Mouse (Mus musculus): Measurements from ENCODE around the gene Mfn1. TPM values are rescaled to one million over a fixed set of nuclear protein-coding genes. Genes with fewer than 3 reads are reported as not detected.

Gene Mfn1
- total and polyA plus RNA-seq, 3 experiments = 16.6 to 27.4 (median 25.6) TPM

DNA sequence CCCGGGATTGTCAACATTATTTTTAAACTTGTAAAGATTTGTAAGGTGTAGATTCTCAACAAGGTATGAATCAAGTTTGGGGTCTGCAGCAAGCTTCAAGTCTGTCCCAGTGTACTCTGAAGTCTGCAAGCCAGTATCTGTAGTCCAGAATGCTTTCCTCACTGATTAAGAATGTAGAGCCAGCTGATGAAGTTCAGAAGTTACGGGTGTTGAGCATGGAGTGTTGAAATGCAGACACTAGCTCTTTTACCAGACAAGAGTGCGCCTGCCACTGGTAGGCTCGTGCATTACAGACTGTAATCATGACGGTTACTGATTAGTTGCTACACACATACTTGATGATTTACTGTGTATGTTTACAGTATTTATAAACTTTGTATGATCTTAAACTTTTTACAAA, 49.5 kb downstream of the Mfn1 start:
- H3K9me3 ChIP-seq (replicated peaks; ENCODE audit: low read length) = no peaks in the 10 kb centered on the region
- in situ Hi-C loops (cut with MboI; ENCODE audit: low pct_ligation_motif_present, low pct_unique_long_range_greater_than_20kb, low sequenced_read_pairs) (no loop called here), dilution Hi-C loops (cut with MboI; ENCODE audit: extremely low pct_ligation_motif_present, extremely low pct_unique_long_range_greater_than_20kb, low sequenced_read_pairs) (no loop called here)
- no peaks in the 10 kb centered on the region for H3K79me2 ChIP-seq (replicated peaks; ENCODE audit: control insufficient read depth, extremely low read depth, insufficient read depth, poor library complexity, severe bottlenecking)
- DNase-seq (ENCODE audit: extremely low read depth) = no peak
- no peaks in the 10 kb centered on the region for H3K27me3 ChIP-seq (replicated peaks)
- H3K4me2 ChIP-seq (ENCODE audit: insufficient read depth, low read depth, poor library complexity, severe bottlenecking) = no peak overlapping the region
- no peak overlapping the region for H3K9ac ChIP-seq (ENCODE audit: insufficient read depth, low read depth)
- H3K36me3 ChIP-seq (replicated peaks in 1 of 2; ENCODE audit: control insufficient read depth in 1 of 2, insufficient read depth in 1 of 2, low read length in 1 of 2) = peaks cover 24 to 67% of the 10 kb centered on the region in 2 experiments
- H3K4me1 ChIP-seq (ENCODE audit: control insufficient read depth in 1 of 2, insufficient read depth in 2 of 2) = peaks cover 0 to 12% of the 10 kb centered on the region in 2 experiments; a peak in 1 of 4 replicates
- no peak overlapping the region for H3K4me3 ChIP-seq (replicated peaks in 1 of 3; ENCODE audit: low read depth in 2 of 3, low read length in 2 of 3, poor library complexity in 1 of 3)
- H3K27ac ChIP-seq (ENCODE audit: insufficient read depth, low read depth) = no peak overlapping the region
- no peak for TF ChIP-seq TCF12 (IDR thresholded peaks at IDR 0.05; ENCODE audit: low read depth, low read length)
- no peak for TF ChIP-seq MXI1 (IDR thresholded peaks at IDR 0.05; ENCODE audit: low read depth, low read length)
- TF ChIP-seq ZMIZ1 (IDR thresholded peaks at IDR 0.05; ENCODE audit: low read depth, low read length) = no peak
- TF ChIP-seq JUN (IDR thresholded peaks at IDR 0.05; ENCODE audit: insufficient read depth, low read depth, low read length) = no peak
- TF ChIP-seq SMC3 (IDR thresholded peaks at IDR 0.05; ENCODE audit: low read depth, low read length) = no peak
- no peak for TF ChIP-seq ZNF384 (IDR thresholded peaks at IDR 0.05; ENCODE audit: low read depth, low read length)
- no peak for TF ChIP-seq ETS1 (conservative IDR thresholded peaks at IDR 0.05; ENCODE audit: low read depth, low read length)
- no peak for TF ChIP-seq ELF1 (IDR thresholded peaks at IDR 0.05; ENCODE audit: low read depth, low read length)
- TF ChIP-seq USF2 (conservative IDR thresholded peaks at IDR 0.05; ENCODE audit: low read depth, low read length) = no peak
- no peak for TF ChIP-seq ZKSCAN1 (IDR thresholded peaks at IDR 0.05; ENCODE audit: borderline replicate concordance, low read depth, low read length)

DNA sequence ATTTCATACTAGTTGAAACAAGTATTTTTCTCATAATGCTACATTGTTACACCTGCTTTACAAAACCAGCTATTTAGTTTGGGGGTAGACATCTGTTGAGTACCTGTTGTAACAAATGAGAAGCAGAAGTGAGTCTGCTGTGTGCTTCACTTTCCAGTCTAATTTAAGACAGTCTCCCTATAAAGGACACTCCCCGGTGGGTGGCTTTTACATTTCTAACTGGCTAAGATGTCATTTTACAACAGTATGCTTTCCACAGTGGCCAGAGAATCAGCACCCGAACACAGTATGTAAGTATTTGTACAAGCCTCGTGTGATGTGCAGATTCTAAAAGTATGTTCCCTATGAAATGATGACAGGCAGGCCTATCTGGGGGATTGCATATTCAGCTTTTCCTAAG, 51.5 kb downstream of the Mfn1 start:
- peaks cover 19 to 50% of the 10 kb centered on the region in 2 experiments for H3K36me3 ChIP-seq (replicated peaks in 1 of 2; ENCODE audit: control insufficient read depth in 1 of 2, insufficient read depth in 1 of 2, low read length in 1 of 2)
- no peak overlapping the region for H3K4me2 ChIP-seq (ENCODE audit: insufficient read depth, low read depth, poor library complexity, severe bottlenecking)
- DNase-seq (ENCODE audit: extremely low read depth) = no peak
- H3K9ac ChIP-seq (ENCODE audit: insufficient read depth, low read depth) = no peak overlapping the region
- peaks cover 0 to 31% of the 10 kb centered on the region in 2 experiments; a peak in 2 of 4 replicates for H3K4me1 ChIP-seq (ENCODE audit: control insufficient read depth in 1 of 2, insufficient read depth in 2 of 2)
- no peak for TF ChIP-seq NRF1 (IDR thresholded peaks at IDR 0.05; ENCODE audit: low read depth, low read length)
- TF ChIP-seq JUN (IDR thresholded peaks at IDR 0.05; ENCODE audit: insufficient read depth, low read depth, low read length) = no peak
- TF ChIP-seq ETS1 (conservative IDR thresholded peaks at IDR 0.05; ENCODE audit: low read depth, low read length) = no peak
- TF ChIP-seq CTCF (conservative IDR thresholded peaks at IDR 0.05 in 1 of 2, IDR thresholded peaks at IDR 0.05 in 1 of 2; ENCODE audit: low read depth in 2 of 2, low read length in 2 of 2) = no peak
- TF ChIP-seq TBP (conservative IDR thresholded peaks at IDR 0.05; ENCODE audit: low read depth, low read length) = no peak
- TF ChIP-seq SIN3A (IDR thresholded peaks at IDR 0.05; ENCODE audit: low read length) = no peak
- no peak for TF ChIP-seq GABPA (IDR thresholded peaks at IDR 0.05; ENCODE audit: insufficient replicate concordance, low read depth, low read length)
- no peak for TF ChIP-seq RAD21 (IDR thresholded peaks at IDR 0.05; ENCODE audit: low read depth, low read length)
- TF ChIP-seq MAX (IDR thresholded peaks at IDR 0.05; ENCODE audit: low read length) = no peak
- no peak for TF ChIP-seq JUND (conservative IDR thresholded peaks at IDR 0.05; ENCODE audit: low read depth, low read length)
- TF ChIP-seq PAX5 (IDR thresholded peaks at IDR 0.05; ENCODE audit: low read length) = no peak
- no peak for TF ChIP-seq HCFC1 (IDR thresholded peaks at IDR 0.05; ENCODE audit: low read depth, low read length)
- TF ChIP-seq BHLHE40 (IDR thresholded peaks at IDR 0.05; ENCODE audit: low read depth, low read length) = no peak
- TF ChIP-seq EP300 (IDR thresholded peaks at IDR 0.05; ENCODE audit: low read length) = no peak
- TF ChIP-seq CHD1 (IDR thresholded peaks at IDR 0.05; ENCODE audit: low read depth, low read length) = no peak
- no peak for TF ChIP-seq ZNF384 (IDR thresholded peaks at IDR 0.05; ENCODE audit: low read depth, low read length)
- TF ChIP-seq MAZ (IDR thresholded peaks at IDR 0.05; ENCODE audit: low read depth, low read length) = no peak
- TF ChIP-seq UBTF (IDR thresholded peaks at IDR 0.05; ENCODE audit: low read depth, low read length) = no peak
- TF ChIP-seq ELF1 (IDR thresholded peaks at IDR 0.05; ENCODE audit: low read depth, low read length) = no peak
- H3K79me2 ChIP-seq (replicated peaks; ENCODE audit: control insufficient read depth, extremely low read depth, insufficient read depth, poor library complexity, severe bottlenecking) = no peaks in the 10 kb centered on the region
- H3K9me3 ChIP-seq (replicated peaks; ENCODE audit: low read length) = no peaks in the 10 kb centered on the region
- no peak overlapping the region for H3K27ac ChIP-seq (ENCODE audit: insufficient read depth, low read depth)
- H3K27me3 ChIP-seq (replicated peaks) = no peaks in the 10 kb centered on the region
- H3K4me3 ChIP-seq (replicated peaks in 1 of 3; ENCODE audit: low read depth in 2 of 3, low read length in 2 of 3, poor library complexity in 1 of 3) = no peak overlapping the region
- in situ Hi-C loops (cut with MboI; ENCODE audit: low pct_ligation_motif_present, low pct_unique_long_range_greater_than_20kb, low sequenced_read_pairs) = no loop called here
- dilution Hi-C loops (cut with MboI; ENCODE audit: extremely low pct_ligation_motif_present, extremely low pct_unique_long_range_greater_than_20kb, low sequenced_read_pairs) = no loop called here

Measured in CH12.LX (cell line).